Mouse (Mus musculus) lung, postnatal 4 days (tissue): ENCODE results near the gene Polr2a.

Experiments
- DNase-seq, 2 experiments: peaks; one replicate each; pipeline ENCODE4 v3.0.0; 2021

Polr2a gene

DNA sequence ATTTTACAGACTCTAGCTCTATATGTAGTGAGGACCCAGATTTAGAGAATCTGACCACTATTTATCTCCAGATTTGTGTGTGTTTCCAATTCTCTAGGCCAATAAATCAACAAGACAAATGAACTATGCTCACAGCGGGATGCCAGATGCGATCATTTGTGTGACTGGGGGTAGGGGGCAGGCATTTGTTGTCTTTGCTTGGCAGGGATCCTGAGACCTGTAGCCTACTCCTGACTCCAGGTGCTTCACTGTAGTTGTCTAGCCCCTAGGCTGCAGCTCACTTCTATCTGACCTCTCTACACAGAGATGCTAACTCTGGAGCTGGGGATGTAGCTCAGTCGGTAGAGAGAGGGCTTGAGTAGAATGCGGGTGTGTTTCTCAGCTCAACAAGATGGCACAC lies 23.4 kb upstream of the Polr2a start:
- no peak for DNase-seq

DNA sequence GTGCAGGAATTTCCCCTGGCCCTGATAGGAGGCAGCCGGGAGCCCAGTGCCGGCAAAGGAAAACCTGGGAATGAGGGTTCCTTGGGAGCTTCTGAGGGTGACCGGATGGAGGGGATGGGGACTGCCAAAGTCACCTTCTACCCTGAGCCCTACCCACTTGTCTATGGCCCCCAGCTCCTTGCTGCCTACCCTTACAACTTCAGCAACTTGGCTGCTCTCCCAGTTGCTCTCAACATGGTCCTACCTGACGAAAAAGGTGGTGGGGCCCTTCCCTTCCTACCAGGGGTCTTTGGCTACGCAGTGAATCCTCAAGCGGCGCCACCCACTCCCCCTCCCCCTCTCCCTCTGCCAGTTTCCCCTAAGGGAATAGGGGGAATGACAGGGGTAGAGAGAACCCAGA lies 20.5 kb upstream of the Polr2a start:
- no peak for DNase-seq

DNA sequence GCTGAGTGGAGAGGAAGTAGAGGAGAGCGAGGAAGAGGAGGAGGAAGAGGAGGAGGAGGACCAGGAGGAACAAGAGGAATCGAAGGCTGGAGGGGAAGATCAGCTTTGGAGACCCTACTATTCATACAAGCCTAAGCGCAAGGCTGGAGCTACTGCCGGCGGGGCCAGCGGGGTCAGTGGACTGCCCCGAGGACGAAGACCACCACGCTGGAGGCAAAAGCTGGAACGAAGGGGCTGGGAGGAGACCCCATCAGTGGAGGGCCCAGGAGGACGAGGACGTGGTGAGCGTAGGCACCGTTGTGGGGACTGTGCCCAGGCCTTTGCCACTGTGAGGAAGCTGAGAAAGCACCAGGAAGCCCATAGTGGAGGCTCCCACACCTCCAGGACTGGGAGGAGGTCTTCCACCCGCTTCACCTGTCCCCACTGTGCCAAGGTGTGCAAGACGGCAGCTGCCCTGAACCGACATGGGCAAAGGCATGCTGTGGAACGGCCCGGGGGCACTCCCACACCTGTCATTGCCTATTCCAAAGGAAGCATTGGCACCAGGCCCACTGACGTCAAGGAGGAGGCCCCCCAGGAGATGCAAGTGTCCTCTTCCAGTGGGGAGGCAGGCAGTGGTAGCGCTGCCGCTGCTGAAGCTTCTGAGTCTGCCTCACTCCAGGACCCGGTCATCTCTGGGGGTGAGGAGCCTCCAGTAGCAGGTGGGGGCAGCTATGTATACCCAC lies 20.0 kb upstream of the Polr2a start:
- DNase-seq, result no peak

DNA sequence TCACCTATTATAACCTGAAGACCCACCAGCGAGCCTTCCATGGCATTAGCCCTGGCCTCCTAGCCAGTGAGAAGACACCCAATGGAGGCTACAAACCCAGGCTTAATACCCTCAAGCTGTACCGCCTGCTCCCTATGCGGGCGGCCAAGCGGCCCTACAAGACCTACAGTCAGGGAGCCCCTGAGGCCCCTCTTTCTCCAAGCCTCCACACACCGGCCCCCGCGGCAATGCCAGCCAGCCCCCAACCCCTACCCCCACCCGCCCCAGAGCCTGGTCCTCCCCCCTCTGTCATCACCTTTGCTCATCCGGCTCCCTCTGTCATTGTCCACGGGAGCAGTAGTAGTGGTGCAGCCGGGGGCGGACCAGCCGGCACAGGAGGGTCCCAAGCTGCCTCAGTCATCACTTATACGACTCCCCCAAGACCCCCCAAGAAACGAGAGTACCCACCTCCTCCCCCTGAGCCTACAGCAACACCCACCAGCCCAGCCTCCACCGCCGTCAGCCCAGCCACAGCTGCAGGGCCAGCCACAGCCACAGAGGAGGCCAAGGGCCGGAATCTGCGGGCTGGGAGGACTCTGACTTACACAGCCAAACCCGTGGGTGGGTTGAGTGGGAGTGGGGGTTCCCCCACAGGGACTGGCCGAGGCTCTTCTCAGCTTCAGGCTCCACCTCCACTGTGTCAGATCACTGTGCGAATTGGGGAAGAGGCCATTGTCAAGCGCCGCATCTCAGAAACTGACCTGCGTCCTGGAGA lies 19.2 kb upstream of the Polr2a start:
- no peak for DNase-seq

DNA sequence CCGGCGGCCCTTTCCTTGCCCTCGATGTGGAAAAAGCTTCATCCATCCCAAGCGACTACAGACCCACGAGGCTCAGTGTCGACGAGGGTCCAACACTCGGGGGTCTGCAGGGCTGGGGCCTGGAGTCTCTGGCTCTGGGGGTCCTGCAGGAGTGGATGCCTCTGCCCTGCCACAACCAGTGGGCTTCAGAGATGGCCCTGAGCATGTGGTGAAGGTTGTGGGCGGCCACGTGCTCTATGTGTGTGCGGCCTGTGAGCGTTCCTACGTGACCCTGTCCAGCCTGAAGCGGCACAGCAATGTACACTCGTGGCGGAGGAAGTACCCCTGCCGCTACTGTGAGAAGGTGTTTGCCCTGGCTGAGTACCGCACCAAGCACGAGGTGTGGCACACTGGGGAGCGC lies 18.1 kb upstream of the Polr2a start:
- DNase-seq, result no peak

DNA sequence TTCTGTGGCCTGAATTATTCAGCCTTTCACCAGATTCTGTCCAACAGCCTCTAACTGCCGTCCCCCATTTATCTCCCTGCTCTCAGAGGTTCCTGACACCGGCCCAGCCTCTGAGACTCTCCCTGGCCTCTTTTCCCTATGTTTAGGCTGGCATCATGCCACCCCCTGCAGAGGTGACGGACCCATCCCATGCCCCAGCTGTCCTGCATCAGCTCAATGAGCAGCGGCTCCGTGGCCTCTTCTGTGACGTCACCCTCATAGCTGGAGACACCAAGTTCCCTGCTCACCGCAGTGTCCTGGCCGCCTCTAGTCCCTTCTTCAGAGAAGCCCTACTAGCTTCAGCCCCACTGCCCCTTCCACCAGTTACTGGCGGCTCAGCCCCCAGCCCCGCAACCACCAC lies 17.3 kb upstream of the Polr2a start:
- no peak for DNase-seq

DNA sequence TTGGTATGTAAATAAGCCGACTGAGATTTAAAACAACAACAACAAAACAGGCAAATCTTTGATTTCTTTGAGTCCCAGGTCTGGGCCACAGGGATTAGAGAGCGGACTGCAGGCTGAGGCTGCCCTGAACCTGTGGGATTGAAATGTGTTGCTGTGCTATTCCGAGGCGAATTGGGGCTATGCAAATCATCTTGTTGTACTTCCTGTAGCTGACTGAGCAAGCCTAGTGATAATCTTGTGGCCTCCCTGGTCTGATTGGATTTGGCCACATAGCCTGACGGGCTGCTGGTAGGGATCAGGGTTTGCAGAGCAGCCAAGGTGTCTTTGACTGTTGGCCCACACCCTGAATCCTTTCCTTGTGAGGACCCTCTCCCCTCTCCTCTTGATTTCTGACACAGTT lies 16.5 kb upstream of the Polr2a start:
- DNase-seq, result no peak

DNA sequence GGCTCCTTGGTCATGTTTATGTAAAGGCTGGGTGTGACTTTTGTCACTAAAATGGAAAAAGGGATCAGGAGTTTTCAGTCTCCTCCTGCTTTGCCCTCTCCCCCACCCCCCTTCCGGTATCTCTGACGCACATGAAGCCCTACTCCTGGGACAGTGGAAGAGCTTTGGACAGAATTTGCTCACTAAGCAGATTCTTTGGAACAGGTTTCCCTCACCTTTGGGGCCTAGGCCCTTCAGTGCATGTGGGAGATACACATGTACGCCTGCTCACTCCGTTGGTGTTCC lies 9.1 kb upstream of the Polr2a start:
- DNase-seq, result peak in 1 of 2 experiments; percentile 47

DNA sequence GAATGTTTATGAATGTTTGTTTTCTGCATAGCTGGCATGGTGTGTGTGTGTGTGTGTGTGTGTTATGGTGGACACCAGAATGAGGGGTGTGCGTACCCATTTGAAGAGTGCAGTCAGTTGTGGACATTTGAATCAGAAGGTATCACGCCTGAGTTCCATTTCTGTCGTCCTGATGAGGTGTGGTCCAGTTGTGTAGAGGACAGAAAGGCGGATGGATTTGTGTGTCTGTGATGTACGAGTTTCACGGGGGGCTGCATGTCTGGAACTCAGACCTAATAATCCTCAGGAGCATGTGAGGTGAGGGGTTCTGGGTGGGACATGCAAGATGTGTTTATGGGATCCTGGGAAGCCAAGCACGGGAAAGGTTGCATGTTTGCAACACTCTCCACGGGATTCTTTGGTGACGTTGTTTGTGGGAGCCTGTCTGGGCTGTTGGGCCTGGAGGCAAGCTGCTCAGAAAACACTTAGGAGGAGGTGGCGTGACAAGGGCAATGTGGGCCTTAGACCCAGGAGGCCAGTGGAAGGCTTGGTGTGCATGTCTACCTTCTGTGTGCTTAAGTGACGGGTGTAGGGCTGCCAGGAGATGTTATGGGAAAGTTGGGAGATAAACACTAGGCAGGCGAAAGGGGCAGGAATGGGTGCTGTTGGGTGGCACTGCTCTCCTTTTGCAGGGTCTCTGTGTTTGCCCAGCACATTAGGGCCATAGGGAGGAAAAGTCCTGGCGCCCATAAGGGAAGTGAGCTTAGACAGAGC lies 8.6 kb upstream of the Polr2a start:
- peak in 1 of 2 experiments; percentile 44 for DNase-seq

DNA sequence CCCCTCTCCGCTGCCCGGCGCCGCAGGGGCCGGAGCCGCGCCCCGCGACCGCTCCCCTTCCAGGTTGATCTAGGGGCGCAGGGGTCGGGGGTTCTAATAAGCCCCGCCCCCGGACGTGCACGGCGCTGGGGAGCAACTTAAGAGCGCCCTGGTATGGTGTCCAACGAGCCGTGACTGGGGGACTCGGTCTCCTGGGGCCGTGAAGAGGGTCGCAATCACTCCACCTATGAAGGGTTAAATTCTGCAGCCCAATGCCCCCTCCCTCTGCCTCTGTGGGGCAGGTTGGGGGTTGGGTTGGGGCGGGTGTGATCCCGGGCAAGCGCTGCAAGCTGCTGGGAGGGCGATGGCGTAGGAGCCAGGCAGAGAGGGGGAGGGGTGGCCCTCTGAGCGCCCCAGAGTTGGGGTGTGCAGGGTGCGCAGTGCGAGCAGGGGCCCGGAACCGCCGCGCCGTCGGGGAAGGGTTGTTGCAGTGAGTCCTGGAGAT lies 7.7 kb upstream of the Polr2a start:
- DNase-seq, result peak; percentile 85 to 88

DNA sequence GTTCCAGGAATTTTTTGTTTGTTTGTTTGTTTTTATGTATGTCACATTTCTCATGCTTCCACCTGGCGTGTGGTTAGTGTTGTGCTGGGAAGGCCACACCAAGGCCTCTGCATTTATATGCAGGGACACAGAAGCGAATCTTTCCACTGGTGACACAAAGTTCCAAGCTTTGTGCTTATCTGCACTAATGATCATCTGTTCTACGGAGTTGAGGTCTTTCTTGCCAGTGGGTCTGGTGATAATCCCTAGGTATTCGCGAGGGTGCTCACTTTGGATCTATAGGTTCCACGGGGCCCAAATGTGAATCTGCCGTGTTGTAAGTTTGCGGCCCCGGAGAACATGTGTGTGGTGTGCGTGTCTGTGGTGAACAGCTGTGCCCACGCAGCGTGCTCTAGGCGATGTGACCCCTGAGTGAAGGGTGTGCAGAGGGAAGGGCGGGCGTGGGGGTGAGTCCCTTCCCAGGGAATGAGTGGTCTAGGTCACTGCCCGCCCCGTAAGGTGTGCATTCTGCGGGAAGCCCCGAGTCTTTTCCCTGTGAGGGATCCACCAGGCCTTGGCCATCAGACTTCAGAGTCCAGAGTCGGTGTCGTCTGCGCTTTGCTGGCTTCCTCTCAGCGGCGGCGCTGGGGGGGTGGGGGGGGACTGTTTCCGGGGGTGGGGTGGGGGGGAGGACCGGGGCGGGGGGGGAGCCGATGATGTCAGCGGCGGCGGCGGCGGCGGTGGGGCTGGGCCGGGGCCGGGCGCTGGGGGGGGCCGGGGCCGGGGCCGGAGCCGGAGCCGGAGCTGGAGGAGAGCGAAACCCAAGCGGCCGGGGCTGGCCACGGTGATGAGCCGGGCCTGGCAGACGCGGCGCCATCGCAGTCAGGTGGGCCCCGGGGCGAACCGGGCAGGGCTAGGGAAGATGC lies 7.0 kb upstream of the Polr2a start, which contains the start of gene Zbtb4:
Zbtb4 (plus strand) TSS at position 692 of the 905 bp plus-strand sequence.
- peak in 1 of 2 experiments; percentile 66 for DNase-seq

DNA sequence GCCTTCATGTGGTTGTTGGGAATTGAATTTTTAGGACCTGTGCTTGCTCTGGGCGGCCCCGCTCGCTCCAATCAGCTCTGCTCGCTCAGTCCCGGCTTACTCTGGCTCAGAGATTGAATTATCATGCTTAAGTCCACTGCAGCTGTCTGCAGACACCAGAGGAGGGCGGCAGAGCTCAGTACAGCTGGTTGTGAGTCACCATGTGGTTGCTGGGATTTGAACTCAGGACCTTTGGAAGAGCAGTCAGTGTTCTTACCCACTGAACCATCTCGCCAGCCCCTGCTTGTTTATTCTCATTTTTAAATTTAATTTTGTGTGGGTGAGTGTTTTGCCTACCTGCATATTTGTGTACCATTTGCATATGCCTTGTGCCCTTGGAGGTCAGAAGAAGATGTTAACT lies 5.1 kb upstream of the Polr2a start:
- DNase-seq, result no peak

DNA sequence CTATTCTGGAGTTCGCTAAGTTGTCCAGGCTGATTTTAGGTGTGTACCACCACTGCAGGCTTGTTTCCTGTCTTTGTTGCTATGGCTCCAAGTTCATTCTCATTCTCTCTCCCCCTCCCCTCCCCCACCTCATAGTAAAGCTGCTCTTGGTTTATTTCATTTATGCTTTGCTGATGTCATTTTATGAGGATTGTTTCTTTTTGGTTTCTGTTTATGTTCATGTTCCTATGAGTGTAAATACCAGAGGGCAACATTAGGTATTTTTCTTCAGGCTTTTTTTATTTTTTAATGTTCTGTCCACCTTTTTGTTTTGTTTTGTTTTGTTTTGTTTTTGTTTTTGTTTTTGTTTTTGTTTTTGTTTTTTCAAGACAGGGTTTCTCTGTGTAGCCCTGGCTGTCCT lies 3.4 kb upstream of the Polr2a start, which contains the start of gene Slc35g3:
Slc35g3 (minus strand) TSS at position 101 of the 400 bp plus-strand sequence.
- no peak for DNase-seq

DNA sequence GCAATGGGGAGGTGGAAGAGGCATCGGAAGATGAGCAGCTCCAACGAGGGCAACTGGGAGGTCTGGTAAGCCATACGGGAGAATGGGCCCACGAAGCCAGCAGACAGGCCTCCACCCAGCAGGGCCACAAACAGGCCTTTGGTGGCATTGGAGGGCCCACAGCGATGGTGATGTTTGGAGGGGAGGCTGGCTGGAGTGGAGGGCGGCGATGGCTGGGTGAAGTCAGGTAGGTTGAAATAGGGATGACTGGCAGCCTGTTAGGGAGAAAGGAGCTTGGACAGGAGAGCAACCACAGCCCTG lies 2.4 kb upstream of the Polr2a start:
- DNase-seq, result peak in 1 of 2 experiments; percentile 24

DNA sequence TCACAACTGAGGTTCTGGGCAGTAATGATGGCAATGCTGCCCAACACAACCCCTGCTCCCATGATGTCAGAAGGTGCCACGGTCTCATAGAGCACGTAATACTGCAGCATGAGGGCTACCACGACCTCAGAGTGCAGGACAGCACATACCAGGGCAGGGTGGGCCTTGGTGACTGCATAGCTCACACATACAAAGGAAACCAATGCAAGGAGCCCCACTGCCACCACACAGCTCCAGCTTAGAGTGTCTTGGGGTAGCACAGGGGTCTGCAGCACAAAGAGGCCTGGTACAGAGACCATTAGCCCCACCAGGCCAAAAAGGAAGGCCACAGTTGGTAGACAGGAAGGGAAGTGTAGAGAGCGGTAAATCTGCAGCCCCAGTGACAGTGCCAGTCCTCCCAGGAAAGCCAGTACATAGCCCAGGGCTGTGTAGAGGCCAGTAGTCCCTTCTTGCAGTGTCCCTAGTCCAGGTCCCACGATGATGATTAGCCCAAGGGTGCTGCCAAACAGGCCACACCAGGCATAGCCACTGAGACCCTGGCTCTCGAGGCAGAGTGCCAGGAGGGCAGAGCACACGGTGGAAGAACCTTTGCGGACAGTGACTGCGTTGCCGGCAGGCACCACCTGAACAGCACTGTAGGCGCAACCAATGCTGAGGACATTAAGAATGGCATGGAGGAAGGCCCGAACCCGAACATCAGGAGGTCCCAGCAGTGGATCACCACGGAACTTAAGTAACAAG lies 1.9 kb upstream of the Polr2a start:
- DNase-seq, result peak in 1 of 2 experiments; percentile 28

DNA sequence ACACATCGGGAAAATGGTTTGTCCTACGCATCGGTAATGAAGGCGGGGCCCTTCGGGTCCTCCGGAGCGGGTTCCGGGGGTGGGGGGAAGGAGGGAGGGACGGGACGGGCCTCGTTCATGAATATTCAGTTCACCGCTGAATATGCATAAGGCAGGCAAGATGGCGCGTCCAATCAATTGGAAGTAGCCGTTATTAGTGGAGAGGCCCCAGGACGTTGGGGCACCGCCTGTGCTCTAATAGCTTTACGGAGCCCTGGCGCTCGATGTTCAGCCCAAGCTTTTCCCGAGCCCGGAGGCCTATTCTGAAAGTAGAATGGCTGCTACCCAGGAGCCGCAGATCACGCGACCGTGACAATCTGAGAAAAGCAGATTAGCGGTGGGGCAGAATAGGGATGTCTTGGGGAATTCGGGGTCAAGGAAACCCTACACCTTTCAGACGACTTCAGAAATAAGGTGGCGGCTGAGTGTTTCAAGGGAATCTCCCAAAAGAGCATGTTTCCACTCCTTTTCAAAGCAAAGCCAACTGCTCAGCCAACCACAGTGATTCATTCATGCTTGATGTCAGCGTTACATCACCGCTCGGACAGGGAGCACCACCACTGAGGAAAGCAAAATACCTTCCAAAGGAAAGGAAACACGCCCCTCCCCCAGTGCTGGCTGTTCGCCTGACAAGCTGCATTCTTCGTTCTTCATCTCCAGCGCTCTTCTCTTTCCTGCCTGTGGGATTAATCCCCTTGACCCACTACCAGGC lies 709 bp upstream of the Polr2a start:
- peak; percentile 90 to 92 for DNase-seq

DNA sequence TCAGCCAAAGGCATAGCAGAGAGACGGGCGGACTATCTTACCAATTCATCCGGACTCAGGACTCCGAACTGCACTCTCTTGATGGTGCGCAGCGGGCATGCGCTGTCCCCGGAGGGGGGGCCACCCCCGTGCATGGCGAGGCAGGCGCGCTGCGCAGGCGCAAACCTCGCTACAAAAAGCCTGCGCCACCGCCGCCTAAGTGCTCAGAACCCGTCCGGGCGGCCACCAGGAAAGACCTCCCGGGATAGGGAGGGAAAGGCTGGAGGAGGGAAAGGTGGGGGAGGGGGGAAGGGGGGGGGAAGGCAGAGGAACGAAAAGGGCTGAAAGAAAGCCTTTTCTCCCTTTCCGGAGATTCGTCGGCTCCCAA lies 364 bp downstream of the Polr2a start:
- DNase-seq, result peak; percentile 98

DNA sequence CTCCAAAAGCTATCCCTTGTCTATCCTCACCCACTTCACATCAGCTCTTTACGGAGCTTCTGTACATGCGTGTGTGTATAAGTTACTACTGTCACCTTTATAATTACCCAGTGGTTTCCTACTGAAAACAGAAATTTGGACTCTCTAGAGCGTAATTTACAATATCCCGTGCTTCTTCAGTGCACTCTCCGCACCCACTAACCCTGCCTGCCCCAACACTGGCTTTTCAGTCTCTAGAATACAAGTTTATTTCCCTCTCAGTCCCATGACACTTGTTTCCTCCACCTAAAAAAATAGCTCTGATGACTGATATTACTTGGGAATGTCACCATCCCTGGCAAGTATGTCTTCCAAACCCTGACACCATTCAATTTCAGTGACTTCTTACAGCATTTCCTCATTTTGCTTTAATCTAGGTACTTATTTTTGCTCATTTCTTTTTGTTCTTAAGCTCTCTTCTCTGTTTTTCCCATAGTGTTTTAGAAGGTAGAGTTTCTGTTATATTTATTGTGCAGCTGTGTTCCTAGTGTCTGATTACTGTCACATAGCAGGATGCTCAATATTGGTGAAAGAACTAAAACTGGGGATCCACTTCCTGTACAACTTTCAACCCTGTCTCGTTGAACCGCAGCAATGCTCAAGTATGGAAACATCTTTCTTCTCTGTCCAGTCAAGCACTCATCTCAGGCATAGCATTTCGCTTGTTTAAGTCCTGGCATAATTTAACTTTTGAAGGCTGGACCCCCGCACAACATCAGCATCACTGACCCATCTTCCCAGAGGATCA lies 941 bp downstream of the Polr2a start:
- DNase-seq, result no peak

DNA sequence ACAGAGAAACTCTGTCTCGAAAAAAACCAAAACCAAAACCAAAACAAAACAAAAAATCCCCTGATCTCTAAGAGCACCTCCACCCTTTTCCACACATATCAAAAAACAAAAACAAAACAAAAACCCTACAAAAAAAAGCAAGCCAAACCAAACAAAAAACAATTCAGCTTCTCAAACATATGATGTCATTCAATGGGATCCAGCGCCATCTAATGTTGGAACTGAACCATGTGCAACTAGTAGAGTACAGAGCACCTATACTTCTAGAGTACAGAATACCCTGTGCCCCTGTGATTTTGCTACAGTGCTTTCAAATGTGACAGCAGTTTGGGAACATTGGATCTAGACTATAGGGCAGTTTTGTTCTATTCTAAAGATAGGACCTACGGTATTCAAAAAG lies 3.7 kb downstream of the Polr2a start:
- DNase-seq, result peak in 1 of 2 experiments; percentile 49

DNA sequence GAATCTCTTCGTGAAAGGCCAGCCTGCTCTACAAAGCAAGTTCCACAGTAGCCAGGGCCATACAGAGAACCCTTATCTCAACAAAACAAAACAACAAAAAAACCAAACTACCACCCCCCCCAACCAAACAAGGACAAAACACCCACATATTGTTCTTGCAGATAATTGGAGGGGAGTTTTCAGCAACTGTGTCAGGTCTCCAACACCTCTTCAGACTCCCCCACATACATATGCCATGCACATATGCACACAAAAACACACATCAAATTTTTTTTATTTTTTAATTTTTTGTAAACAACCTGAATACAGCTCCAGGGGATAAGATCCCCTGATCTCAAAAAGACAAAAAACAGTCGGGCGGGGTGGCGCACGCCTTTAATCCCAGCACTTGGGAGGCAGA lies 4.2 kb downstream of the Polr2a start:
- DNase-seq, result no peak
